Mouse (Mus musculus) testis, adult 2 months (tissue): ENCODE results near the gene Cd300e.

Experiments used
- CTCF ChIP-seq: fragments of 200-500 bp; IDR thresholded peaks from 2 replicates; pipeline ENCODE4 v1.5.1; 2012; ENCODE audit warnings: low read depth, mild to moderate bottlenecking, inconsistent platforms, low read length, moderate library complexity; ENCODE audit not compliant: control insufficient read depth, insufficient read depth, insufficient replicate concordance
- POLR2A ChIP-seq: fragments of 200-500 bp; IDR thresholded peaks from 2 replicates; pipeline ENCODE4 v1.6.1; 2012; ENCODE audit warnings: low read depth, mild to moderate bottlenecking, inconsistent platforms, low read length, moderate library complexity; ENCODE audit not compliant: control insufficient read depth

DNA sequence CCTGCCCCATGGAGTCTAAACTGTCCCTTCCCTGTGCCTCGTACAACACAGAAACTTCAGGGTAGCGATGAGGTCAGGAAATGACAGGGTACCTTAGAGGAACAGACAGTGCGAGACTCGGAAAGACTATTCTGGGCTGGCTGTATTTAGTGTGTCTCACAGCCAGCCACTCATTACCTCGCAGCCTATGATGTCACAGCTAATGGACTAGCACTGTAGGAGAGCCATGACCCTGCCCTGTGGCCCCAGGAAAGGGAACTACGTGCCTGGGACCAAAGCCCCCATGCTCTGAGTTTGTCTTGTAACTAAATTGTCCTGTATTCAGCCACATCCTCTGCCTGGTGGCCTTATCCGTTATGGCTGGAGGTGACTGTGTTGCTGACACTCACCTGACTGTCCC is 13.4 kb upstream of the Cd300e start:
- TF ChIP-seq CTCF (no peak), POLR2A (no peak)
